Mouse (Mus musculus) spleen, adult 2 months (tissue): Measurements from ENCODE around the gene Rorb.

Experiments used
- CTCF ChIP-seq: fragments of 200-500 bp; IDR thresholded peaks from 2 replicates; pipeline ENCODE4 v1.5.1; 2011; ENCODE audit warnings: mild to moderate bottlenecking, inconsistent platforms; ENCODE audit not compliant: insufficient read depth, insufficient read length, insufficient replicate concordance; ENCODE audit errors: extremely low read depth
- POLR2A ChIP-seq: fragments of 200-500 bp; IDR thresholded peaks from 2 replicates; pipeline ENCODE4 v1.6.1; 2011; ENCODE audit warnings: low read depth, low read length, inconsistent platforms

GRCm38 (mm10) chr19:18979996-18980395 is 131.0 kb downstream of the Rorb start:
- no peak for TF ChIP-seq CTCF
- no peak for TF ChIP-seq POLR2A
